Mouse (Mus musculus) heart, embryonic 14.5 days (tissue): ENCODE results near the gene Zfp882. TPM values are rescaled to one million over a fixed set of nuclear protein-coding genes. Genes with fewer than 3 reads are reported as not detected.
A peak's percentile ranks its signal among the peaks of the same experiment; 100 is the strongest.
"Not testable (repeated sequence)": the region's sequence is repeated elsewhere in the genome, so short reads cannot be mapped to it uniquely, and the experiment has no call there.

Experiments used
- ATAC-seq: fragments of 200-750 bp; cut with Nextera tagmentation; 2 replicates; pipeline ENCODE4 v1.8.0; 2017; ENCODE audit warnings: low read depth, moderate TSS enrichment; ENCODE audit not compliant: insufficient number of reproducible peaks, insufficient read depth, low FRiP score
- H3K27ac ChIP-seq, 2 experiments: fragments of 200-500 bp in 1 of 2; fragments of 300-500 bp in 1 of 2; sonication (generic) in 1 of 2; replicated peaks in 1 of 2; 2 replicates each; pipeline ENCODE4 v1.5.1; 2012 to 2014; ENCODE audit warnings: low read depth in 2 of 2, low read length in 2 of 2, control low read depth in 1 of 2, mild to moderate bottlenecking in 1 of 2, mixed read lengths in 1 of 2; ENCODE audit not compliant: control insufficient read depth in 1 of 2, insufficient read depth in 1 of 2
- H3K27me3 ChIP-seq: fragments of 300-500 bp; sonication (generic); 2 replicates; pipeline ENCODE4 v1.6.1; 2014; ENCODE audit warnings: mild to moderate bottlenecking, low read length, control low read depth; ENCODE audit not compliant: control insufficient read depth, insufficient read depth
- H3K36me3 ChIP-seq: fragments of 300-500 bp; sonication (generic); 2 replicates; pipeline ENCODE4 v1.6.1; 2014; ENCODE audit warnings: mild to moderate bottlenecking, control low read depth, low read length, mixed read lengths; ENCODE audit not compliant: control insufficient read depth, insufficient read depth
- H3K4me1 ChIP-seq, 2 experiments: fragments of 200-500 bp in 1 of 2; fragments of 300-500 bp in 1 of 2; sonication (generic) in 1 of 2; 2 replicates each; pipeline ENCODE4 v1.6.1; 2012 to 2014; ENCODE audit warnings: low read length in 2 of 2, control low read depth in 1 of 2, mixed read lengths in 1 of 2; ENCODE audit not compliant: control insufficient read depth in 2 of 2, insufficient read depth in 2 of 2
- H3K4me2 ChIP-seq: fragments of 300-500 bp; sonication (generic); 2 replicates; pipeline ENCODE4 v1.6.1; 2014; ENCODE audit warnings: mild to moderate bottlenecking, low read length
- H3K4me3 ChIP-seq, 2 experiments: fragments of 200-500 bp in 1 of 2; fragments of 300-500 bp in 1 of 2; sonication (generic) in 1 of 2; 2 replicates each; pipeline ENCODE4 v1.5.1; 2012 to 2014; ENCODE audit warnings: low read length in 2 of 2, mild to moderate bottlenecking in 2 of 2, control low read depth in 1 of 2, low read depth in 1 of 2, moderate library complexity in 1 of 2; ENCODE audit not compliant: control insufficient read depth in 1 of 2, insufficient read depth in 1 of 2
- H3K9ac ChIP-seq: fragments of 300-500 bp; sonication (generic); 2 replicates; pipeline ENCODE4 v1.6.1; 2014; ENCODE audit warnings: mild to moderate bottlenecking, low read length
- H3K9me3 ChIP-seq: fragments of 300-500 bp; sonication (generic); 2 replicates; pipeline ENCODE4 v1.6.1; 2016; ENCODE audit warnings: low read length, control low read depth; ENCODE audit not compliant: control insufficient read depth
- WGBS: fragments of 180-500 bp; shearing (Covaris S2); extraction: QIAGEN DNeasy Blood & Tissue Kit; methylation state at CpG from one replicate; pipeline ENCODE4 v1.1.7; 2014; 5-methylcytosine and 5-hydroxymethylcytosine counted together
- polyA plus RNA-seq: library from polyadenylated mRNA; unstranded; fragments of >200 nt; fragmentation: Nextera tagmentation; extraction: Ambion mirVana; gene quantifications from 2 replicates; pipeline ENCODE4 v1.2.1, GENCODE M21; 2014

The Zfp882 gene
- polyA plus RNA-seq, 1 experiment from 2014 or later: 3.8 TPM

GRCm38 (mm10) chr8:71907798-71908257 is 580 bp upstream of the Zfp882 start:
- peaks cover 0 to 4% of the 10 kb centered on the region in 2 experiments; a peak in 1 of 4 replicates for H3K4me1 ChIP-seq
- H3K27me3 ChIP-seq: no peaks in the 10 kb centered on the region
- WGBS: 93% methylated on average over 5 of the region's 5 CpGs
- H3K9ac ChIP-seq: no peak overlapping the region
- H3K36me3 ChIP-seq: no peaks in the 10 kb centered on the region
- peak overlapping the region in 1 of 2 experiments; percentile 94; a peak in 3 of 4 replicates for H3K27ac ChIP-seq
- H3K4me3 ChIP-seq: peak overlapping the region; percentile 77 to 95
- ATAC-seq: no peak
- H3K9me3 ChIP-seq: 0 out of 2 replicates have a peak, but pooled peaks cover 4% of the 10 kb centered on the region
- H3K4me2 ChIP-seq: peak overlapping the region; percentile 73

- no peaks in the 10 kb centered on the region for H3K27me3 ChIP-seq
- H3K36me3 ChIP-seq: peaks cover 22% of the 10 kb centered on the region
- H3K4me3 ChIP-seq: no peak overlapping the region
- H3K9ac ChIP-seq: no peak overlapping the region
- ATAC-seq: no peak
- H3K9me3 ChIP-seq: 0 out of 2 replicates have a peak, but pooled peaks cover 4% of the 10 kb centered on the region
- H3K4me1 ChIP-seq: peaks cover 0 to 4% of the 10 kb centered on the region in 2 experiments; a peak in 1 of 4 replicates
- no peak overlapping the region for H3K27ac ChIP-seq
- no peak overlapping the region for H3K4me2 ChIP-seq
- WGBS: 83% methylated on average over 2 of the region's 2 CpGs
Observed at GRCm38 (mm10) chr8:71912286-71912685, 3.9 kb downstream of the Zfp882 start.

GRCm38 (mm10) chr8:71922567-71923401 is 14.4 kb downstream of the Zfp882 start:
- H3K27ac ChIP-seq: peak overlapping the region; percentile 94 to 97
- ATAC-seq: peak; percentile 100
- H3K27me3 ChIP-seq: no peaks in the 10 kb centered on the region
- under 1% methylated on average over 53 of the region's 57 CpGs for WGBS
- H3K9me3 ChIP-seq: no peaks in the 10 kb centered on the region
- 0 out of 4 replicates have a peak, but pooled peaks cover 0 to 6% of the 10 kb centered on the region in 2 experiments for H3K4me1 ChIP-seq
- peak overlapping the region; percentile 69 to 86 for H3K4me3 ChIP-seq
- H3K36me3 ChIP-seq: peaks cover 12% of the 10 kb centered on the region
- H3K4me2 ChIP-seq: peak overlapping the region; percentile 70
- H3K9ac ChIP-seq: peak overlapping the region; percentile 90

- H3K27me3 ChIP-seq: no peaks in the 10 kb centered on the region
- peaks cover 38% of the 10 kb centered on the region for H3K36me3 ChIP-seq
- ATAC-seq: no peak
- no peak overlapping the region for H3K4me3 ChIP-seq
- 0 out of 4 replicates have a peak, but pooled peaks cover 0 to 6% of the 10 kb centered on the region in 2 experiments for H3K4me1 ChIP-seq
- H3K9ac ChIP-seq: no peak overlapping the region
- H3K27ac ChIP-seq: no peak overlapping the region
- no peaks in the 10 kb centered on the region for H3K9me3 ChIP-seq
- 94% methylated on average over 5 of the region's 5 CpGs for WGBS
- H3K4me2 ChIP-seq: no peak overlapping the region
Observed at GRCm38 (mm10) chr8:71925791-71926190, 17.4 kb downstream of the Zfp882 start.

- Histone ChIP-seq H3K27me3 (no peaks in the 10 kb centered on the region), H3K9me3 (no peaks in the 10 kb centered on the region), H3K9ac (no peak overlapping the region), H3K36me3 (peaks cover 45% of the 10 kb centered on the region), H3K27ac (no peak overlapping the region), H3K4me3 (no peak overlapping the region), H3K4me1 (0 out of 4 replicates have a peak, but pooled peaks cover 0 to 6% of the 10 kb centered on the region in 2 experiments), H3K4me2 (no peak overlapping the region)
- 93% methylated on average over 3 of the region's 3 CpGs for WGBS
- no peak for ATAC-seq
Observed at GRCm38 (mm10) chr8:71926551-71926950, 18.1 kb downstream of the Zfp882 start.

GRCm38 (mm10) chr8:71927779-71928178 is 19.4 kb downstream of the Zfp882 start:
- H3K9me3 ChIP-seq: no peaks in the 10 kb centered on the region
- H3K36me3 ChIP-seq: peaks cover 50% of the 10 kb centered on the region
- ATAC-seq: no peak
- no peak overlapping the region for H3K4me2 ChIP-seq
- H3K4me3 ChIP-seq: no peak overlapping the region
- H3K27me3 ChIP-seq: no peaks in the 10 kb centered on the region
- H3K4me1 ChIP-seq: 0 out of 4 replicates have a peak, but pooled peaks cover 0 to 3% of the 10 kb centered on the region in 2 experiments
- no peak overlapping the region for H3K9ac ChIP-seq
- H3K27ac ChIP-seq: no peak overlapping the region

- not testable (repeated sequence) for H3K9ac ChIP-seq, ATAC-seq, H3K4me1 ChIP-seq, H3K4me2 ChIP-seq, H3K36me3 ChIP-seq, H3K9me3 ChIP-seq, H3K27me3 ChIP-seq, H3K4me3 ChIP-seq, H3K27ac ChIP-seq
- WGBS: 92% methylated on average over 2 of the region's 2 CpGs
Observed at GRCm38 (mm10) chr8:71938037-71938436, 29.6 kb downstream of the Zfp882 start.
